Mouse (Mus musculus) forebrain, postnatal 0 days (tissue): ENCODE data around the gene Ntn3. TPM values are rescaled to one million over a fixed set of nuclear protein-coding genes. Genes with fewer than 3 reads are reported as not detected.
A peak's percentile ranks its signal among the peaks of the same experiment; 100 is the strongest.

Source experiments
- ATAC-seq: fragments of 200-750 bp; cut with Nextera tagmentation; 2 replicates; pipeline ENCODE4 v1.8.0; 2017; ENCODE audit warnings: mild to moderate bottlenecking, moderate library complexity
- DNase-seq: peaks from one replicate; pipeline ENCODE4 v3.0.0-alpha.2; 2015
- H3K27ac ChIP-seq: fragments of 300-500 bp; sonication (generic); 2 replicates; pipeline ENCODE4 v1.5.1; 2014; ENCODE audit warnings: low read depth, mild to moderate bottlenecking, antibody characterized with exemption, low read length, moderate library complexity, mixed read lengths
- H3K27me3 ChIP-seq: fragments of 300-500 bp; sonication (generic); 2 replicates; pipeline ENCODE4 v1.6.1; 2014; ENCODE audit warnings: mild to moderate bottlenecking, low read length, mixed read lengths; ENCODE audit not compliant: insufficient read depth
- H3K36me3 ChIP-seq: fragments of 300-500 bp; sonication (generic); 2 replicates; pipeline ENCODE4 v1.6.1; 2014; ENCODE audit warnings: mild to moderate bottlenecking, moderate library complexity; ENCODE audit not compliant: insufficient read depth
- H3K4me1 ChIP-seq: fragments of 300-500 bp; sonication (generic); 2 replicates; pipeline ENCODE4 v1.6.1; 2014; ENCODE audit warnings: antibody characterized with exemption; ENCODE audit not compliant: insufficient read depth
- H3K4me2 ChIP-seq: fragments of 300-500 bp; sonication (generic); 2 replicates; pipeline ENCODE4 v1.6.1; 2014; ENCODE audit warnings: low read depth, mild to moderate bottlenecking, moderate library complexity
- H3K4me3 ChIP-seq: fragments of 300-500 bp; sonication (generic); 2 replicates; pipeline ENCODE4 v1.5.1; 2014; ENCODE audit warnings: low read depth, low read length, mixed read lengths
- H3K9ac ChIP-seq: fragments of 300-500 bp; sonication (generic); 2 replicates; pipeline ENCODE4 v1.6.1; 2014; ENCODE audit warnings: mild to moderate bottlenecking
- H3K9me3 ChIP-seq: fragments of 300-500 bp; sonication (generic); 2 replicates; pipeline ENCODE4 v1.6.1; 2016; ENCODE audit warnings: low read length
- CTCF ChIP-seq: sonication (generic); IDR thresholded peaks from 2 replicates; pipeline ENCODE4 v1.5.1; 2016; ENCODE audit warnings: antibody characterized with exemption, control low read depth, low read depth
- WGBS: fragments of 180-500 bp; shearing (Covaris S2); extraction: QIAGEN DNeasy Blood & Tissue Kit; methylation state at CpG from one replicate; pipeline ENCODE4 v1.1.7; 2014; 5-methylcytosine and 5-hydroxymethylcytosine counted together
- polyA plus RNA-seq: library from polyadenylated mRNA; unstranded; fragments of >200 nt; fragmentation: Nextera tagmentation; extraction: Ambion mirVana; gene quantifications from 2 replicates; pipeline ENCODE4 v1.2.1, GENCODE M21; 2015
- total RNA-seq: library from RNA; depleted of rRNA; stranded (reverse); fragments of >200 nt; gene quantifications from 2 replicates; pipeline ENCODE4 v1.2.3, GENCODE M21; 2014

Gene Ntn3
- total and polyA plus RNA-seq, 2 experiments from 2014 or later = 4.0 to 19.6 TPM

DNA sequence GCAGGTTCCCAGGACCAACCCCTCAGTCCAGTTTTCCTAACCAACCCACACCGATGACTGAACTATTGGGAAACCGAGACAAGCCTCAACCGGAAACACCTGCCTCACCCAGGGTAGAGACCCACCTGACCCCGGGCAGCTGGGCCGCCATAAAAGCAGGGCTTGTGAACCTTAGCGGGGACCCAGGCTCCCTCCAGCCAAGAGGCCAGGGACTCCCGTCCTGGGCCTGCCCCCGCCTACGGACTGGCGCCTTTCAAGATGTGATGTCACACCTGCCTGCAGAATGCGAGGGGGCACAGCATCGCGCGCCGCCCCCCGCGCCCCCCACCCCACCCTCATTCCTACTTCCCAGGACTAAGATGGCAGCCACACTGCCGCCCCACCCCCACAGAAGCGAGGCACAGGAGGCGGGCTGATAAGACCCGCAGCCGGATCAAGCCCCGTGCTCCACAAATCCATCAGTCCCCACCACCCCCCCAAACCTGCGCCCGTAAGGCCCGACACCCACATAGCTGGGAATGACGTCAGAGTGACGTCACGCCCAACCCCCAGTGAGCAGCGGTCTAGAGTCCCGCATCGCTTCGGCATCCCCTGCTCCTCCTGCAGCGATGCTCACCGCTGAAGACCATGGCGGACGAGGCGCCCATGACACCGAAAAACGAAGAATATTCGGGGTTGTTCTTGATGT, 40.6 kb downstream of the Ntn3 start:
- no peaks in the 10 kb centered on the region for H3K9me3 ChIP-seq
- under 1% methylated on average over 41 of the region's 41 CpGs for WGBS
- H3K4me2 ChIP-seq = peak overlapping the region; percentile 78
- no peaks in the 10 kb centered on the region for H3K27me3 ChIP-seq
- H3K27ac ChIP-seq = peak overlapping the region; percentile 97
- peak overlapping the region; percentile 94 for H3K9ac ChIP-seq
- peaks cover 13% of the 10 kb centered on the region for H3K36me3 ChIP-seq
- peaks cover 17% of the 10 kb centered on the region for H3K4me1 ChIP-seq
- no peak for TF ChIP-seq CTCF
- peak; percentile 69 for ATAC-seq
- H3K4me3 ChIP-seq = peak overlapping the region; percentile 73
- peak; percentile 89 for DNase-seq

GRCm38 (mm10) chr17:24167891-24168505, 41.3 kb downstream of the Ntn3 start:
- Histone ChIP-seq H3K4me2 (peak overlapping the region; percentile 78), H3K4me3 (peak overlapping the region; percentile 73), H3K27me3 (no peaks in the 10 kb centered on the region), H3K9me3 (no peaks in the 10 kb centered on the region), H3K36me3 (peaks cover 13% of the 10 kb centered on the region), H3K9ac (peak overlapping the region; percentile 94), H3K4me1 (peaks cover 18% of the 10 kb centered on the region), H3K27ac (peak overlapping the region; percentile 97)
- 50% methylated on average over 7 of the region's 7 CpGs for WGBS
- no peak for TF ChIP-seq CTCF
- DNase-seq = no peak
- no peak for ATAC-seq

- no peak overlapping the region for H3K27ac ChIP-seq
- H3K36me3 ChIP-seq = peaks cover 13% of the 10 kb centered on the region
- no peak for TF ChIP-seq CTCF
- DNase-seq = no peak
- H3K27me3 ChIP-seq = no peaks in the 10 kb centered on the region
- no peak overlapping the region for H3K4me3 ChIP-seq
- WGBS = 90% methylated on average over 6 of the region's 6 CpGs
- 0 out of 2 replicates have a peak overlapping the region, but pooled peaks have one; percentile 78 for H3K4me2 ChIP-seq
- peaks cover 25% of the 10 kb centered on the region for H3K4me1 ChIP-seq
- no peaks in the 10 kb centered on the region for H3K9me3 ChIP-seq
- ATAC-seq = no peak
- H3K9ac ChIP-seq = no peak overlapping the region
Observed at GRCm38 (mm10) chr17:24167120-24167519, 42.2 kb downstream of the Ntn3 start.

DNA sequence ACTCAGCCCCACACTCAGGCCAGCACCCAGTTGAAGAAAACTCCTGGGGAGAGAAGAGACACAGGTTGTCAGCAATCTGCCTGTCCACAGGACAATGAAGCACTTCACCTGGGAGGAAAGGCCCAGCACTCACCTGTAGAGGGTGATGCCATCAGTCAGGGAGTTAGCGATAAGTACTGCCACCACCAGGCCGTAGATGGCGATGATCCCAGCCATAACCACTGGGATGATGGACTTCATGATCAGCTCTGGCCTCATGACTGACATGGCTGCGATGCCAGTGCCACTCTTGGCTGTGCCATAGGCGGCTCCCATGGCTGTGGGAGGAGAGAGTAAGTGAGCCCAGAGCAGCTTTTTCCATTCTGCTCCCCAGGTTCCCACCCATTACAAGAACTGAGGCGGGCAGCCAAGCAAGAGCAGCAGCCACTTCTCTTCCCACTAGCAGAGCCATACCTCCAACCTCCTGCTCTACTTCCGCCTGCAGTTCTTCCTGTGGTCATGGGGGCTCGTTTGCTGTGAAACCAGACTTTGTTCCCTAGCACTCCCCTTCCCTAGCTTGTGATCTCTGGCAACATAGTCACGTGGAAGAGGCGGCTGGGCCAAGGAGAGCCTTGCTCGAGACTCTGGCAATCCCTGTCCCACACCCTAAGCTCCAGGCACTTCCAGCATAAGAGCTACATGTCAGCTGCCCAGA, 44.6 kb downstream of the Ntn3 start:
- Histone ChIP-seq H3K27ac (no peak overlapping the region), H3K4me1 (peaks cover 19% of the 10 kb centered on the region), H3K36me3 (peaks cover 13% of the 10 kb centered on the region), H3K9me3 (no peaks in the 10 kb centered on the region), H3K9ac (no peak overlapping the region), H3K4me3 (no peak overlapping the region), H3K27me3 (no peaks in the 10 kb centered on the region), H3K4me2 (no peak overlapping the region)
- DNase-seq (no peak), ATAC-seq (no peak)
- 85% methylated on average over 11 of the region's 11 CpGs for WGBS
- TF ChIP-seq CTCF = peak; percentile 21; the same call in 1 of the 2 replicates

- 0 out of 2 replicates have a peak, but pooled peaks have one; percentile 1 for TF ChIP-seq CTCF
- Histone ChIP-seq H3K4me2 (peak within 1 kb of the TSS; percentile 90), H3K4me3 (peak within 1 kb of the TSS; percentile 63), H3K27me3 (no peaks in the 10 kb centered on the region), H3K9me3 (no peaks in the 10 kb centered on the region), H3K36me3 (peaks cover 13% of the 10 kb centered on the region), H3K4me1 (peaks cover 19% of the 10 kb centered on the region), H3K27ac (peak within 1 kb of the TSS; percentile 87), H3K9ac (peak within 1 kb of the TSS; percentile 66)
- ATAC-seq = peak; percentile 86
- WGBS = 2% methylated on average over 47 of the region's 47 CpGs
- DNase-seq = peak; percentile 97
Observed at GRCm38 (mm10) chr17:24163176-24163962, 46.0 kb downstream of the Ntn3 start, which contains the start of gene Amdhd2. Amdhd2 (minus strand) TSS chr17:24163766.

GRCm38 (mm10) chr17:24162584-24163175, 46.7 kb downstream of the Ntn3 start:
- Histone ChIP-seq H3K9ac (peak overlapping the region; percentile 66), H3K27me3 (no peaks in the 10 kb centered on the region), H3K4me2 (peak overlapping the region; percentile 90), H3K4me1 (peaks cover 13% of the 10 kb centered on the region), H3K4me3 (peak overlapping the region; percentile 63), H3K27ac (peak overlapping the region; percentile 87), H3K9me3 (no peaks in the 10 kb centered on the region), H3K36me3 (peaks cover 13% of the 10 kb centered on the region)
- DNase-seq (no peak), ATAC-seq (no peak; the same call in 1 of the 2 replicates)
- WGBS = 33% methylated on average over 17 of the region's 17 CpGs
- TF ChIP-seq CTCF = no peak
